Mouse (Mus musculus): ENCODE results near the gene Tamm41. TPM values are rescaled to one million over a fixed set of nuclear protein-coding genes. Genes with fewer than 3 reads are reported as not detected.

Tamm41 gene
- polyA plus RNA-seq, 1 experiment: 42.8 TPM

- Histone ChIP-seq H3K27me3 (ENCODE audit: control insufficient read depth, insufficient read depth, low read length) (no peaks in the 10 kb centered on the region), H3K4me1 (replicated peaks; ENCODE audit: control insufficient read depth, insufficient read depth, low read length) (no peaks in the 10 kb centered on the region), H3K4me3 (ENCODE audit: control insufficient read depth, insufficient read depth, low read length) (no peak overlapping the region), H3K27ac (ENCODE audit: control insufficient read depth, insufficient read depth, low read length) (no peak overlapping the region), H3K36me3 (ENCODE audit: control insufficient read depth, insufficient read depth, low read length) (no peaks in the 10 kb centered on the region)
- WGBS: 44% methylated on average over 1 of the region's 2 CpGs
- TF ChIP-seq CTCF (IDR thresholded peaks at IDR 0.05; ENCODE audit: borderline replicate concordance, control insufficient read depth, extremely low read depth, insufficient read depth, low read length, poor library complexity): no peak
- TF ChIP-seq POLR2A (IDR thresholded peaks at IDR 0.05; ENCODE audit: control insufficient read depth, extremely low read depth, insufficient read depth, low read length, poor library complexity): no peak
- DNase-seq: no peak
These were observed 10.1 kb upstream of the Tamm41 start for GRCm38 (mm10) chr6:115047816-115048215.

GRCm38 (mm10) chr6:115046064-115046463, 8.4 kb upstream of the Tamm41 start:
- WGBS: 84% methylated on average over 1 of the region's 1 CpGs

GRCm38 (mm10) chr6:115044709-115045108, 7.0 kb upstream of the Tamm41 start:
- no peak for DNase-seq
- H3K36me3 ChIP-seq (ENCODE audit: control insufficient read depth, insufficient read depth, low read length): no peaks in the 10 kb centered on the region
- H3K27me3 ChIP-seq (ENCODE audit: control insufficient read depth, insufficient read depth, low read length): no peaks in the 10 kb centered on the region
- TF ChIP-seq POLR2A (IDR thresholded peaks at IDR 0.05; ENCODE audit: control insufficient read depth, extremely low read depth, insufficient read depth, low read length, poor library complexity): no peak
- TF ChIP-seq CTCF (IDR thresholded peaks at IDR 0.05; ENCODE audit: borderline replicate concordance, control insufficient read depth, extremely low read depth, insufficient read depth, low read length, poor library complexity): no peak
- no peaks in the 10 kb centered on the region for H3K4me1 ChIP-seq (replicated peaks; ENCODE audit: control insufficient read depth, insufficient read depth, low read length)
- H3K4me3 ChIP-seq (ENCODE audit: control insufficient read depth, insufficient read depth, low read length): no peak overlapping the region
- H3K27ac ChIP-seq (ENCODE audit: control insufficient read depth, insufficient read depth, low read length): no peak overlapping the region
- WGBS: 36% methylated on average over 1 of the region's 1 CpGs

More at GRCm38 (mm10) chr6:115046064-115046463, 8.4 kb upstream of the Tamm41 start:
- Histone ChIP-seq H3K27ac (ENCODE audit: control insufficient read depth, insufficient read depth, low read length) (no peak overlapping the region), H3K4me3 (ENCODE audit: control insufficient read depth, insufficient read depth, low read length) (no peak overlapping the region), H3K36me3 (ENCODE audit: control insufficient read depth, insufficient read depth, low read length) (no peaks in the 10 kb centered on the region), H3K4me1 (replicated peaks; ENCODE audit: control insufficient read depth, insufficient read depth, low read length) (no peaks in the 10 kb centered on the region), H3K27me3 (ENCODE audit: control insufficient read depth, insufficient read depth, low read length) (no peaks in the 10 kb centered on the region)
- TF ChIP-seq POLR2A (IDR thresholded peaks at IDR 0.05; ENCODE audit: control insufficient read depth, extremely low read depth, insufficient read depth, low read length, poor library complexity): no peak
- no peak for TF ChIP-seq CTCF (IDR thresholded peaks at IDR 0.05; ENCODE audit: borderline replicate concordance, control insufficient read depth, extremely low read depth, insufficient read depth, low read length, poor library complexity)
- DNase-seq: no peak

- Histone ChIP-seq H3K4me3 (ENCODE audit: control insufficient read depth, insufficient read depth, low read length) (no peak overlapping the region), H3K27me3 (ENCODE audit: control insufficient read depth, insufficient read depth, low read length) (no peaks in the 10 kb centered on the region), H3K36me3 (ENCODE audit: control insufficient read depth, insufficient read depth, low read length) (no peaks in the 10 kb centered on the region), H3K4me1 (replicated peaks; ENCODE audit: control insufficient read depth, insufficient read depth, low read length) (no peaks in the 10 kb centered on the region), H3K27ac (ENCODE audit: control insufficient read depth, insufficient read depth, low read length) (no peak overlapping the region)
- no peak for DNase-seq
- 89% methylated on average over 14 of the region's 14 CpGs for WGBS
- TF ChIP-seq POLR2A (IDR thresholded peaks at IDR 0.05; ENCODE audit: control insufficient read depth, extremely low read depth, insufficient read depth, low read length, poor library complexity): no peak
- no peak for TF ChIP-seq CTCF (IDR thresholded peaks at IDR 0.05; ENCODE audit: borderline replicate concordance, control insufficient read depth, extremely low read depth, insufficient read depth, low read length, poor library complexity)
These were observed 6.2 kb upstream of the Tamm41 start for GRCm38 (mm10) chr6:115043657-115044500.

GRCm38 (mm10) chr6:115042609-115043008, 4.9 kb upstream of the Tamm41 start:
- DNase-seq: no peak
- TF ChIP-seq CTCF (IDR thresholded peaks at IDR 0.05; ENCODE audit: borderline replicate concordance, control insufficient read depth, extremely low read depth, insufficient read depth, low read length, poor library complexity) (no peak), POLR2A (IDR thresholded peaks at IDR 0.05; ENCODE audit: control insufficient read depth, extremely low read depth, insufficient read depth, low read length, poor library complexity) (no peak)
- Histone ChIP-seq H3K36me3 (ENCODE audit: control insufficient read depth, insufficient read depth, low read length) (no peaks in the 10 kb centered on the region), H3K27ac (ENCODE audit: control insufficient read depth, insufficient read depth, low read length) (no peak overlapping the region), H3K27me3 (ENCODE audit: control insufficient read depth, insufficient read depth, low read length) (no peaks in the 10 kb centered on the region), H3K4me1 (replicated peaks; ENCODE audit: control insufficient read depth, insufficient read depth, low read length) (no peaks in the 10 kb centered on the region), H3K4me3 (ENCODE audit: control insufficient read depth, insufficient read depth, low read length) (no peak overlapping the region)
- WGBS: 50% methylated on average over 10 of the region's 10 CpGs

GRCm38 (mm10) chr6:115033441-115033840, 4.2 kb downstream of the Tamm41 start:
- Histone ChIP-seq H3K27me3 (ENCODE audit: control insufficient read depth, insufficient read depth, low read length) (no peaks in the 10 kb centered on the region), H3K27ac (ENCODE audit: control insufficient read depth, insufficient read depth, low read length) (no peak overlapping the region), H3K4me1 (replicated peaks; ENCODE audit: control insufficient read depth, insufficient read depth, low read length) (peaks cover 4% of the 10 kb centered on the region; the same call in 1 of the 2 replicates), H3K4me3 (ENCODE audit: control insufficient read depth, insufficient read depth, low read length) (no peak overlapping the region), H3K36me3 (ENCODE audit: control insufficient read depth, insufficient read depth, low read length) (0 out of 2 replicates have a peak, but pooled peaks cover 3% of the 10 kb centered on the region)
- no peak for DNase-seq
- 97% methylated on average over 5 of the region's 5 CpGs for WGBS
- TF ChIP-seq POLR2A (IDR thresholded peaks at IDR 0.05; ENCODE audit: control insufficient read depth, extremely low read depth, insufficient read depth, low read length, poor library complexity): no peak
- no peak for TF ChIP-seq CTCF (IDR thresholded peaks at IDR 0.05; ENCODE audit: borderline replicate concordance, control insufficient read depth, extremely low read depth, insufficient read depth, low read length, poor library complexity)

Measured in thymus, adult 2 months (tissue).